Mouse (Mus musculus): Measurements from ENCODE around the gene Prm1.

DNA sequence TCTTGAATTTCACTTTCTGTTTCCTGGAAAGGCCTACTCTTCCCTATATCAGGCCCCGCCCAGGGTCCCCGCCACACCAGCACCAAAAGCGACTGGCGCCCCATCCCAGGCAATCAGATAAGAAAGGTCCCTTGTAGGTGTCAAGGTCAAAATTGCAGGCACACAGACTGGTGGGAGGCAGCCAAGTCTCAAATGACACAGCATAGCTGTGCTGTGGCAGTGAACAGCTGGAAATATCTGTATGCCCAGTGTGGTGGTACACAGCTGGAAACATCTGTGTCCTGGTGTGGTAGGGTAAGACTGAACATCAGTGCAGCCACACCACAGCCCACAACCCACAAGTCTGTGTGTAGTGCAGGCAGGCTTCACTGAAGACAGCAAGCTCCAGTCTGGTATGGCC lies 9.2 kb upstream of the Prm1 start:
- TF ChIP-seq POLR2A (IDR thresholded peaks at IDR 0.05; ENCODE audit: insufficient read depth, low read depth, low read length) (no peak), CTCF (IDR thresholded peaks at IDR 0.05; ENCODE audit: insufficient read depth, low read depth, low read length) (no peak)

All from olfactory bulb, adult 2 months (tissue).